Mouse (Mus musculus): ENCODE results near the gene Swap70. TPM values are rescaled to one million over a fixed set of nuclear protein-coding genes. Genes with fewer than 3 reads are reported as not detected.

The Swap70 gene
- polyA plus RNA-seq, 1 experiment from 2014 or later = 38.4 TPM

- Histone ChIP-seq H3K9me3 (ENCODE audit: low read length) (no peaks in the 10 kb centered on the region), H3K4me3 (ENCODE audit: low read depth, low read length) (no peak overlapping the region), H3K27me3 (replicated peaks; ENCODE audit: insufficient read depth, low read length) (no peaks in the 10 kb centered on the region), H3K27ac (ENCODE audit: low read length) (no peak overlapping the region), H3K36me3 (ENCODE audit: insufficient read depth, low read length) (peaks cover 6% of the 10 kb centered on the region; the same call in 1 of the 2 replicates), H3K9ac (replicated peaks; ENCODE audit: low read depth) (no peak overlapping the region), H3K4me1 (ENCODE audit: insufficient read depth, low read depth, low read length) (peaks cover 3% of the 10 kb centered on the region; the same call in 1 of the 2 replicates), H3K4me2 (replicated peaks; ENCODE audit: low read depth, low read length) (no peak overlapping the region)
- 85% methylated on average over 12 of the region's 12 CpGs for WGBS
- no peak for TF ChIP-seq CTCF (IDR thresholded peaks at IDR 0.05)
- no peak for ATAC-seq
- DNase-seq (ENCODE audit: low spot score) = no peak
These were observed 63.8 kb downstream of the Swap70 start for GRCm38 (mm10) chr7:110285076-110285848.

DNA sequence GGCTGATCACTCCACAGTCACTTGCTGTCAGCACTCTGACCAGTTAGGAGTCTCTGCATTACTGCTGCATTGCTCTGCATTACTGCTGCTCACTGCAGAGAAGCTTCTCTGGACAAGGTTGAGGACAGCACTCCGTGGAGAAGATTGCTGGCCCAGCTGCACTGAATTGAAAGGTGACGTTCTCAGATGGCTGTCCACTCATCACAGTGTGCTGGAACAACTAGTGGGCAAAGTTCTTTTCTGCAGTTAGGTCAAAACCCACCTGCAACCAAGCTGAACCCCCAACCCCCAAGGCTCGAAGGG lies 64.3 kb downstream of the Swap70 start:
- peaks cover 3% of the 10 kb centered on the region; the same call in 1 of the 2 replicates for H3K4me1 ChIP-seq (ENCODE audit: insufficient read depth, low read depth, low read length)
- TF ChIP-seq CTCF (IDR thresholded peaks at IDR 0.05) (no peak), EP300 (IDR thresholded peaks at IDR 0.05) (no peak)
- H3K27me3 ChIP-seq (replicated peaks; ENCODE audit: insufficient read depth, low read length) = no peaks in the 10 kb centered on the region
- no peak overlapping the region for H3K9ac ChIP-seq (replicated peaks; ENCODE audit: low read depth)
- H3K4me3 ChIP-seq (ENCODE audit: low read depth, low read length) = no peak overlapping the region
- no peak for ATAC-seq
- H3K36me3 ChIP-seq (ENCODE audit: insufficient read depth, low read length) = peaks cover 4% of the 10 kb centered on the region; the same call in 1 of the 2 replicates
- no peaks in the 10 kb centered on the region for H3K9me3 ChIP-seq (ENCODE audit: low read length)
- WGBS = 74% methylated on average over 3 of the region's 3 CpGs
- H3K27ac ChIP-seq (ENCODE audit: low read length) = no peak overlapping the region
- DNase-seq (ENCODE audit: low spot score) = no peak
- no peak overlapping the region for H3K4me2 ChIP-seq (replicated peaks; ENCODE audit: low read depth, low read length)

- H3K4me2 ChIP-seq (replicated peaks; ENCODE audit: low read depth, low read length) = no peak overlapping the region
- no peak for ATAC-seq
- WGBS = 78% methylated on average over 8 of the region's 8 CpGs
These were observed 64.8 kb downstream of the Swap70 start for GRCm38 (mm10) chr7:110286198-110286732.

DNA sequence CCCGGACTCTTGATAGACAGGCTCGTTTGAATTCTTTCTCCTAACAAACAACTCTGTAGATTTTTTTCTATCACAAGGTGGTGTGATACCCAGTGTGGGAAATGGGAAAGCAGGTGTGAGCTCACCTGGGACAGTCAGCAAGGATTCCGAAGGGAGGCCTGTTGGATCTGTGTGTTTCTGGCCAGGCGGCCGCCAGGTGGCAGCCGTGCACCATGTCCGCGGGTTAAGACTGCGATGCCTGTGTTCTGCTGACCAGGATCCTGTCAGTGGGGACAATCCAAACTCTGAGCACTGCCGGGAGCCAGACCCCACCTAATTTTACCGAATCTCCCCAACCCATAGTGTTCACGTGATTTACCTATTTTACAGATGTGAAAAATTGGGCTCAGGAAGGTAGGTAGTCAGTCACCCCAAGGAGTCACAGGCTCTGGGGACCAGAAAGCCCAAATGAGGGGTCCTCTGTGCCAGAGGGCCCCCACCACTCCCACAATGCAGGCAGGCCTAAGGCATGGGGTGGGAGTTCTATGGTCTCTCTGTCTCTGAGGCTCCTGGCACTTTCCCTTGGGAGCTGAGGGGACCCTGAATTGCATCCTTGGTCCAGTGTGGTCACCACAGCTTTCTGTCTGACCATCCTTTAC lies 65.4 kb downstream of the Swap70 start:
- TF ChIP-seq CTCF (IDR thresholded peaks at IDR 0.05) (peak; percentile 97), EP300 (IDR thresholded peaks at IDR 0.05) (no peak)
- WGBS = 8% methylated on average over 12 of the region's 12 CpGs
- peaks cover 3% of the 10 kb centered on the region; the same call in 1 of the 2 replicates for H3K4me1 ChIP-seq (ENCODE audit: insufficient read depth, low read depth, low read length)
- peak; percentile 61 for ATAC-seq
- no peaks in the 10 kb centered on the region for H3K36me3 ChIP-seq (ENCODE audit: insufficient read depth, low read length)
- H3K27ac ChIP-seq (ENCODE audit: low read length) = 0 out of 2 replicates have a peak overlapping the region, but pooled peaks have one; percentile 14
- H3K4me3 ChIP-seq (ENCODE audit: low read depth, low read length) = no peak overlapping the region
- no peaks in the 10 kb centered on the region for H3K9me3 ChIP-seq (ENCODE audit: low read length)
- peak; percentile 85 for DNase-seq (ENCODE audit: low spot score)
- H3K27me3 ChIP-seq (replicated peaks; ENCODE audit: insufficient read depth, low read length) = no peaks in the 10 kb centered on the region
- H3K4me2 ChIP-seq (replicated peaks; ENCODE audit: low read depth, low read length) = no peak overlapping the region
- no peak overlapping the region for H3K9ac ChIP-seq (replicated peaks; ENCODE audit: low read depth)

More at GRCm38 (mm10) chr7:110286198-110286732, 64.8 kb downstream of the Swap70 start:
- TF ChIP-seq EP300 (IDR thresholded peaks at IDR 0.05) (no peak), CTCF (IDR thresholded peaks at IDR 0.05) (no peak)
- H3K4me3 ChIP-seq (ENCODE audit: low read depth, low read length) = no peak overlapping the region
- peaks cover 3% of the 10 kb centered on the region; the same call in 1 of the 2 replicates for H3K4me1 ChIP-seq (ENCODE audit: insufficient read depth, low read depth, low read length)
- no peak overlapping the region for H3K27ac ChIP-seq (ENCODE audit: low read length)
- H3K9me3 ChIP-seq (ENCODE audit: low read length) = no peaks in the 10 kb centered on the region
- no peaks in the 10 kb centered on the region for H3K27me3 ChIP-seq (replicated peaks; ENCODE audit: insufficient read depth, low read length)
- no peak overlapping the region for H3K9ac ChIP-seq (replicated peaks; ENCODE audit: low read depth)
- no peak for DNase-seq (ENCODE audit: low spot score)
- no peaks in the 10 kb centered on the region for H3K36me3 ChIP-seq (ENCODE audit: insufficient read depth, low read length)

GRCm38 (mm10) chr7:110287476-110288071 lies 66.1 kb downstream of the Swap70 start:
- Histone ChIP-seq H3K36me3 (ENCODE audit: insufficient read depth, low read length) (no peaks in the 10 kb centered on the region), H3K9ac (replicated peaks; ENCODE audit: low read depth) (no peak overlapping the region)
- 53% methylated on average over 8 of the region's 8 CpGs for WGBS

GRCm38 (mm10) chr7:110288191-110288604 lies 66.7 kb downstream of the Swap70 start:
- TF ChIP-seq CTCF (IDR thresholded peaks at IDR 0.05) = no peak
- peak; percentile 84 for TF ChIP-seq EP300 (IDR thresholded peaks at IDR 0.05)
- WGBS = 60% methylated on average over 4 of the region's 4 CpGs
- H3K27me3 ChIP-seq (replicated peaks; ENCODE audit: insufficient read depth, low read length) = no peaks in the 10 kb centered on the region
- H3K4me2 ChIP-seq (replicated peaks; ENCODE audit: low read depth, low read length) = no peak overlapping the region
- no peaks in the 10 kb centered on the region for H3K9me3 ChIP-seq (ENCODE audit: low read length)
- H3K36me3 ChIP-seq (ENCODE audit: insufficient read depth, low read length) = no peaks in the 10 kb centered on the region
- DNase-seq (ENCODE audit: low spot score) (peak; percentile 67), ATAC-seq (peak; percentile 72)
- no peak overlapping the region for H3K4me3 ChIP-seq (ENCODE audit: low read depth, low read length)
- peaks cover 3% of the 10 kb centered on the region; the same call in 1 of the 2 replicates for H3K4me1 ChIP-seq (ENCODE audit: insufficient read depth, low read depth, low read length)
- no peak overlapping the region for H3K9ac ChIP-seq (replicated peaks; ENCODE audit: low read depth)
- H3K27ac ChIP-seq (ENCODE audit: low read length) = peak overlapping the region; percentile 71

More at GRCm38 (mm10) chr7:110287476-110288071, 66.1 kb downstream of the Swap70 start:
- Histone ChIP-seq H3K27me3 (replicated peaks; ENCODE audit: insufficient read depth, low read length) (no peaks in the 10 kb centered on the region), H3K4me1 (ENCODE audit: insufficient read depth, low read depth, low read length) (peaks cover 3% of the 10 kb centered on the region; the same call in 1 of the 2 replicates), H3K4me3 (ENCODE audit: low read depth, low read length) (no peak overlapping the region), H3K4me2 (replicated peaks; ENCODE audit: low read depth, low read length) (no peak overlapping the region), H3K27ac (ENCODE audit: low read length) (peak overlapping the region; percentile 71; the same call in 1 of the 2 replicates), H3K9me3 (ENCODE audit: low read length) (no peaks in the 10 kb centered on the region)
- ATAC-seq (no peak), DNase-seq (ENCODE audit: low spot score) (no peak)
- TF ChIP-seq CTCF (IDR thresholded peaks at IDR 0.05) (no peak), EP300 (IDR thresholded peaks at IDR 0.05) (no peak)

Data from lung, postnatal 0 days (tissue).